Mouse (Mus musculus) heart, embryonic 14.5 days (tissue): Measurements from ENCODE around the gene Defb19. TPM values are rescaled to one million over a fixed set of nuclear protein-coding genes. Genes with fewer than 3 reads are reported as not detected.

Source experiments
- ATAC-seq: fragments of 200-750 bp; cut with Nextera tagmentation; 2 replicates; pipeline ENCODE4 v1.8.0; 2017; ENCODE audit warnings: low read depth, moderate TSS enrichment; ENCODE audit not compliant: insufficient number of reproducible peaks, insufficient read depth, low FRiP score
- H3K27ac ChIP-seq, 2 experiments: fragments of 200-500 bp in 1 of 2; fragments of 300-500 bp in 1 of 2; sonication (generic) in 1 of 2; replicated peaks in 1 of 2; 2 replicates each; pipeline ENCODE4 v1.5.1; 2012 to 2014; ENCODE audit warnings: low read depth in 2 of 2, low read length in 2 of 2, control low read depth in 1 of 2, mild to moderate bottlenecking in 1 of 2, mixed read lengths in 1 of 2; ENCODE audit not compliant: control insufficient read depth in 1 of 2, insufficient read depth in 1 of 2
- H3K27me3 ChIP-seq: fragments of 300-500 bp; sonication (generic); 2 replicates; pipeline ENCODE4 v1.6.1; 2014; ENCODE audit warnings: mild to moderate bottlenecking, low read length, control low read depth; ENCODE audit not compliant: control insufficient read depth, insufficient read depth
- H3K36me3 ChIP-seq: fragments of 300-500 bp; sonication (generic); 2 replicates; pipeline ENCODE4 v1.6.1; 2014; ENCODE audit warnings: mild to moderate bottlenecking, control low read depth, low read length, mixed read lengths; ENCODE audit not compliant: control insufficient read depth, insufficient read depth
- H3K4me1 ChIP-seq, 2 experiments: fragments of 200-500 bp in 1 of 2; fragments of 300-500 bp in 1 of 2; sonication (generic) in 1 of 2; 2 replicates each; pipeline ENCODE4 v1.6.1; 2012 to 2014; ENCODE audit warnings: low read length in 2 of 2, control low read depth in 1 of 2, mixed read lengths in 1 of 2; ENCODE audit not compliant: control insufficient read depth in 2 of 2, insufficient read depth in 2 of 2
- H3K4me2 ChIP-seq: fragments of 300-500 bp; sonication (generic); 2 replicates; pipeline ENCODE4 v1.6.1; 2014; ENCODE audit warnings: mild to moderate bottlenecking, low read length
- H3K4me3 ChIP-seq, 2 experiments: fragments of 200-500 bp in 1 of 2; fragments of 300-500 bp in 1 of 2; sonication (generic) in 1 of 2; 2 replicates each; pipeline ENCODE4 v1.5.1; 2012 to 2014; ENCODE audit warnings: low read length in 2 of 2, mild to moderate bottlenecking in 2 of 2, control low read depth in 1 of 2, low read depth in 1 of 2, moderate library complexity in 1 of 2; ENCODE audit not compliant: control insufficient read depth in 1 of 2, insufficient read depth in 1 of 2
- H3K9ac ChIP-seq: fragments of 300-500 bp; sonication (generic); 2 replicates; pipeline ENCODE4 v1.6.1; 2014; ENCODE audit warnings: mild to moderate bottlenecking, low read length
- H3K9me3 ChIP-seq: fragments of 300-500 bp; sonication (generic); 2 replicates; pipeline ENCODE4 v1.6.1; 2016; ENCODE audit warnings: low read length, control low read depth; ENCODE audit not compliant: control insufficient read depth
- WGBS: fragments of 180-500 bp; shearing (Covaris S2); extraction: QIAGEN DNeasy Blood & Tissue Kit; methylation state at CpG from one replicate; pipeline ENCODE4 v1.1.7; 2014; 5-methylcytosine and 5-hydroxymethylcytosine counted together
- polyA plus RNA-seq: library from polyadenylated mRNA; unstranded; fragments of >200 nt; fragmentation: Nextera tagmentation; extraction: Ambion mirVana; gene quantifications from 2 replicates; pipeline ENCODE4 v1.2.1, GENCODE M21; 2014

The Defb19 gene
- polyA plus RNA-seq, 1 experiment from 2014 or later = 1.2 TPM

- no peaks in the 10 kb centered on the region for H3K36me3 ChIP-seq
- H3K9ac ChIP-seq = no peak within 1 kb of the TSS
- H3K4me3 ChIP-seq = no peak within 1 kb of the TSS
- no peaks in the 10 kb centered on the region for H3K4me1 ChIP-seq
- H3K9me3 ChIP-seq = peaks cover 4% of the 10 kb centered on the region
- no peak for ATAC-seq
- WGBS = 55% methylated on average over 13 of the region's 13 CpGs
- H3K4me2 ChIP-seq = no peak within 1 kb of the TSS
- no peaks in the 10 kb centered on the region for H3K27me3 ChIP-seq
- H3K27ac ChIP-seq = no peak within 1 kb of the TSS
Measured at GRCm38 (mm10) chr2:152539944-152540710, 40.0 kb downstream of the Defb19 start, which contains the start of gene Defb29. TSS of gene Defb29 (minus strand) at chr2:152540098.

Other genes with a start within 250 kb of the Defb19 start
- 63.0 and 63.1 TPM in 2 replicates for gene Rbck1, start 247.7 kb downstream of the Defb19 start, polyA plus RNA-seq
- 1.8 and 1.9 TPM in 2 replicates for gene Trib3, start 236.3 kb downstream of the Defb19 start, polyA plus RNA-seq
- gene Nrsn2, start 203.7 kb downstream of the Defb19 start, polyA plus RNA-seq = 2.2 and 3.8 TPM in 2 replicates
- 13.1 and 15.0 TPM in 2 replicates for gene Sox12, start 182.2 kb downstream of the Defb19 start, polyA plus RNA-seq
- gene Zcchc3, start 165.3 kb downstream of the Defb19 start, polyA plus RNA-seq = 35.7 and 36.1 TPM in 2 replicates
- gene 6820408C15Rik, start 164.7 kb downstream of the Defb19 start, polyA plus RNA-seq = 1.8 and 2.3 TPM in 2 replicates
- gene Defb23, start 115.7 kb downstream of the Defb19 start, polyA plus RNA-seq = not detected in 2 replicates
- gene Defb20, start 103.2 kb downstream of the Defb19 start, polyA plus RNA-seq = not detected in 2 replicates
- not detected in 2 replicates for gene Defb22, start 90.2 kb downstream of the Defb19 start, polyA plus RNA-seq
- gene Defb26, start 68.6 kb downstream of the Defb19 start, polyA plus RNA-seq = not detected in 2 replicates
- gene Defb28, start 62.1 kb downstream of the Defb19 start, polyA plus RNA-seq = not detected in 2 replicates
- gene Defb29, start 40.2 kb downstream of the Defb19 start, polyA plus RNA-seq = not detected in 2 replicates
- gene Gm17416, start 11.0 kb downstream of the Defb19 start, polyA plus RNA-seq = not detected in 2 replicates
- not detected in 2 replicates for gene Defb21, start 7.6 kb downstream of the Defb19 start, polyA plus RNA-seq
- not detected in 2 replicates for gene Defb45, start 19.1 kb upstream of the Defb19 start, polyA plus RNA-seq
- not detected in 2 replicates for gene Defb36, start 24.0 kb upstream of the Defb19 start, polyA plus RNA-seq
- 0.94 and 0.95 TPM in 2 replicates for gene Defb25, start 42.7 kb upstream of the Defb19 start, polyA plus RNA-seq
- 13.0 and 13.2 TPM in 2 replicates for gene Rem1, start 46.6 kb upstream of the Defb19 start, polyA plus RNA-seq
- 70.6 and 74.6 TPM in 2 replicates for gene H13, start 89.1 kb upstream of the Defb19 start, polyA plus RNA-seq
- gene Mcts2, start 106.7 kb upstream of the Defb19 start, polyA plus RNA-seq = 20.8 and 25.6 TPM in 2 replicates
- gene Id1, start 155.9 kb upstream of the Defb19 start, polyA plus RNA-seq = 56.8 and 61.1 TPM in 2 replicates
- gene Cox4i2, start 173.9 kb upstream of the Defb19 start, polyA plus RNA-seq = 18.5 and 18.6 TPM in 2 replicates